Mouse (Mus musculus) kidney, postnatal 36 days (tissue): Measurements from ENCODE around the gene Trim31.

ENCODE experiments used
- DNase-seq, 2 experiments: peaks; one replicate each; pipeline ENCODE4 v3.0.0; 2021 to 2022; ENCODE audit warnings: mixed read lengths in 2 of 2

The Trim31 gene

GRCm38 (mm10) chr17:36897065-36897464 lies 853 bp upstream of the Trim31 start:
- no peak for DNase-seq

- DNase-seq: no peak
These were observed 1.5 kb downstream of the Trim31 start for GRCm38 (mm10) chr17:36899376-36899775.

GRCm38 (mm10) chr17:36900001-36900400 lies 2.1 kb downstream of the Trim31 start:
- no peak for DNase-seq

- no peak for DNase-seq
These were observed 2.8 kb downstream of the Trim31 start for GRCm38 (mm10) chr17:36900691-36901090.

GRCm38 (mm10) chr17:36903651-36904050 lies 5.7 kb downstream of the Trim31 start:
- no peak for DNase-seq

- peak in 1 of 2 experiments; percentile 11 for DNase-seq
These were observed 10.3 kb downstream of the Trim31 start for GRCm38 (mm10) chr17:36908235-36908634.

GRCm38 (mm10) chr17:36909802-36910201 lies 11.9 kb downstream of the Trim31 start:
- no peak for DNase-seq

GRCm38 (mm10) chr17:36912031-36912430 lies 14.1 kb downstream of the Trim31 start:
- peak in 1 of 2 experiments; percentile 25 for DNase-seq

- peak; percentile 82 to 94 for DNase-seq
These were observed 16.2 kb downstream of the Trim31 start for GRCm38 (mm10) chr17:36914108-36914507.

GRCm38 (mm10) chr17:36915076-36915475 lies 17.2 kb downstream of the Trim31 start:
- peak; percentile 52 to 88 for DNase-seq

- peak in 1 of 2 experiments; percentile 10 for DNase-seq
These were observed 22.3 kb downstream of the Trim31 start for GRCm38 (mm10) chr17:36920239-36920638.

GRCm38 (mm10) chr17:36922715-36923114 lies 24.8 kb downstream of the Trim31 start:
- no peak for DNase-seq

- DNase-seq: no peak
These were observed 25.6 kb downstream of the Trim31 start for GRCm38 (mm10) chr17:36923491-36923890.

GRCm38 (mm10) chr17:36927496-36928120 lies 29.7 kb downstream of the Trim31 start:
- no peak for DNase-seq

- no peak for DNase-seq
These were observed 31.5 kb downstream of the Trim31 start for GRCm38 (mm10) chr17:36929236-36929932.

- DNase-seq: peak; percentile 30 to 64
These were observed 32.3 kb downstream of the Trim31 start for GRCm38 (mm10) chr17:36930233-36930632.

GRCm38 (mm10) chr17:36931130-36931529 lies 33.2 kb downstream of the Trim31 start:
- DNase-seq: no peak

GRCm38 (mm10) chr17:36931806-36932205 lies 33.9 kb downstream of the Trim31 start:
- DNase-seq: peak; percentile 60 to 66

- DNase-seq: no peak
These were observed 40.1 kb downstream of the Trim31 start for GRCm38 (mm10) chr17:36938056-36938455.

GRCm38 (mm10) chr17:36942391-36942790 lies 44.5 kb downstream of the Trim31 start:
- DNase-seq: peak; percentile 37 to 63

- peak in 1 of 2 experiments; percentile 18 for DNase-seq
These were observed 45.0 kb downstream of the Trim31 start, which contains the start of gene Rnf39 for GRCm38 (mm10) chr17:36942791-36943471. Gene Rnf39, plus strand, starts transcription at chr17:36942918.

- DNase-seq: no peak
These were observed 45.8 kb downstream of the Trim31 start for GRCm38 (mm10) chr17:36943691-36944090.

- no peak for DNase-seq
These were observed 46.3 kb downstream of the Trim31 start for GRCm38 (mm10) chr17:36944121-36944775.
